Mouse (Mus musculus) lung, postnatal 0 days (tissue): Measurements from ENCODE around the gene Ei24.

ENCODE experiments used
- CTCF ChIP-seq: IDR thresholded peaks from 2 replicates; pipeline ENCODE4 v1.5.1; 2016; ENCODE audit warnings: antibody characterized with exemption, mild to moderate bottlenecking
- EP300 ChIP-seq: IDR thresholded peaks from 2 replicates; pipeline ENCODE4 v1.6.1; 2016; ENCODE audit warnings: antibody characterized with exemption, mild to moderate bottlenecking, control low read depth

- TF ChIP-seq CTCF (no peak), EP300 (no peak)
Observed at GRCm38 (mm10) chr9:36820969-36821643, 23.9 kb upstream of the Ei24 start.
